Mouse (Mus musculus): ENCODE data around the gene Gps1. TPM values are rescaled to one million over a fixed set of nuclear protein-coding genes. Genes with fewer than 3 reads are reported as not detected.
"Not testable (repeated sequence)": the region's sequence is repeated elsewhere in the genome, so short reads cannot be mapped to it uniquely, and the experiment has no call there.

The Gps1 gene
- total and polyA plus RNA-seq, 3 experiments: 173 to 266 (median 219) TPM

DNA sequence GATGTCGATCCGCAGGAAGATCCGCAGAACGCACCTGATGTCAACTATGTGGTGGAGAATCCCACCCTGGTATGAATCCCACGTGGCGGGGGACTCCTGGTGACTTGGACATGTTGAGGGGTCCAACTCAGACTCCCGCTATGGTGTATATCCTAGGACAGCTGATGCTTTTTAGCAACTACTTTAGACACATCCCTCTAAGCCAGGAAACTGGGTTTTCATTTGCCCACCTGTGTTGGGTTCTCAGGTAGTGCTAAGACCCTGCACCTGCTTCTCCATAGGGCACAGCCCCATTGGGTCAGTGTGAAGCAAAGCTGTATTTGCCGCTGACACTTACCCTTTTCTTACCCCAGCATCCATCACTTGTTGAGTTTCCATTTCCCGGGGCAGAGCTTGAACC, 1.1 kb downstream of the Gps1 start:
- Histone ChIP-seq H3K36me3 (ENCODE audit: control insufficient read depth in 1 of 2, insufficient read depth in 2 of 2, low read length in 2 of 2) (peaks cover 2 to 7% of the 10 kb centered on the region in 2 experiments), H3K27me3 (ENCODE audit: control insufficient read depth in 1 of 2, insufficient read depth in 2 of 2, low read length in 2 of 2) (no peaks in the 10 kb centered on the region), H3K4me3 (ENCODE audit: control insufficient read depth in 1 of 2, insufficient read depth in 1 of 2, low read depth in 2 of 2, low read length in 2 of 2) (peak overlapping the region; percentile 66 to 84), H3K9me3 (replicated peaks; ENCODE audit: insufficient read depth, low read length) (no peaks in the 10 kb centered on the region), H3K27ac (ENCODE audit: control insufficient read depth, low read depth, low read length) (peak overlapping the region; percentile 85), H3K4me1 (ENCODE audit: control insufficient read depth in 1 of 2, insufficient read depth in 2 of 2, low read length in 2 of 2) (peaks cover 0 to 16% of the 10 kb centered on the region in 2 experiments; a peak in 1 of 4 replicates), H3K79me2 (ENCODE audit: control insufficient read depth, insufficient read depth, low read length, poor library complexity) (peaks cover 26% of the 10 kb centered on the region), H3K9ac (ENCODE audit: control insufficient read depth, low read depth, low read length, poor library complexity, severe bottlenecking) (peak overlapping the region; percentile 87)
- TF ChIP-seq USF1 (IDR thresholded peaks at IDR 0.05; ENCODE audit: low read depth, low read length) (no peak), USF2 (IDR thresholded peaks at IDR 0.05; ENCODE audit: borderline replicate concordance in 1 of 2, insufficient read depth in 1 of 2, low read depth in 1 of 2, low read length in 2 of 2) (no peak), MYC (IDR thresholded peaks at IDR 0.05; ENCODE audit: low read depth, low read length) (peak; percentile 23; the same call in 1 of the 2 replicates), MXI1 (IDR thresholded peaks at IDR 0.05; ENCODE audit: low read depth, low read length) (no peak), NELFE (IDR thresholded peaks at IDR 0.05; ENCODE audit: low read depth, low read length) (no peak), MAX (IDR thresholded peaks at IDR 0.05; ENCODE audit: low read length) (peak; percentile 10; the same call in 1 of the 2 replicates), EP300 (IDR thresholded peaks at IDR 0.05; ENCODE audit: low read depth in 1 of 2, low read length in 2 of 2) (no peak), POLR2AphosphoS5 (IDR thresholded peaks at IDR 0.05; ENCODE audit: borderline replicate concordance, low read depth, low read length) (no peak), GATA1 (IDR thresholded peaks at IDR 0.05; ENCODE audit: low read depth, low read length) (no peak), TAL1 (IDR thresholded peaks at IDR 0.05; ENCODE audit: low read length) (no peak), CTCF (IDR thresholded peaks at IDR 0.05 in 2 of 3, conservative IDR thresholded peaks at IDR 0.05 in 1 of 3; ENCODE audit: control insufficient read depth in 1 of 3, insufficient read depth in 1 of 3, low read depth in 2 of 3, low read length in 3 of 3, poor library complexity in 1 of 3, severe bottlenecking in 1 of 3) (no peak), ZNF384 (IDR thresholded peaks at IDR 0.05; ENCODE audit: low read depth, low read length) (no peak), POLR2AphosphoS2 (IDR thresholded peaks at IDR 0.05; ENCODE audit: low read length) (no peak)
- no peak for DNase-seq (ENCODE audit: low read depth, low spot score)

DNA sequence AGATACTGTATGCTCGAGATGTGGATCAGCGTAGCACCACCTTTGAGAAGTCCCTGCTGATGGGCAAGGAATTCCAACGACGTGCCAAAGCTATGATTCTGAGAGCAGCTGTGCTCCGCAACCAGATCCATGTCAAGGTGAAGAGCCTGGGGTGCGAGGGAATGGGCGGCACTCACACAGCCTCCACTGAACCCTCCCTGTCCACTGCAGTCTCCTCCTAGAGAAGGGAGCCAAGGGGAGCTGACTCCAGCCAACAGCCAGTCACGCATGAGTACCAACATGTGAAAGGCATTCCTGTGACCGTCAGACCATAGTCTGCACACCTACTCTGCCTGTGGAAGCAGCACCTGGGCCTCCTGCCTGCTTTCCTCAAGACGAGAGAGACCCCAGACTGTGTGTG, 4.4 kb downstream of the Gps1 start:
- not testable (repeated sequence) for H3K9ac ChIP-seq (ENCODE audit: control insufficient read depth, low read depth, low read length, poor library complexity, severe bottlenecking); DNase-seq (ENCODE audit: low read depth, low spot score); H3K27ac ChIP-seq (ENCODE audit: control insufficient read depth, low read depth, low read length); H3K4me3 ChIP-seq (ENCODE audit: control insufficient read depth in 1 of 2, insufficient read depth in 1 of 2, low read depth in 2 of 2, low read length in 2 of 2); H3K27me3 ChIP-seq (ENCODE audit: control insufficient read depth in 1 of 2, insufficient read depth in 2 of 2, low read length in 2 of 2); H3K36me3 ChIP-seq (ENCODE audit: control insufficient read depth in 1 of 2, insufficient read depth in 2 of 2, low read length in 2 of 2); H3K9me3 ChIP-seq (replicated peaks; ENCODE audit: insufficient read depth, low read length)
- H3K4me1 ChIP-seq (ENCODE audit: control insufficient read depth in 1 of 2, insufficient read depth in 2 of 2, low read length in 2 of 2): peaks cover 0 to 12% of the 10 kb centered on the region in 2 experiments; a peak in 1 of 4 replicates
- H3K79me2 ChIP-seq (ENCODE audit: control insufficient read depth, insufficient read depth, low read length, poor library complexity): peaks cover 26% of the 10 kb centered on the region

GRCm38 (mm10) chr11:120789355-120789754, 5.3 kb downstream of the Gps1 start:
- Histone ChIP-seq H3K9ac (ENCODE audit: control insufficient read depth, low read depth, low read length, poor library complexity, severe bottlenecking) (no peak overlapping the region), H3K27me3 (ENCODE audit: control insufficient read depth in 1 of 2, insufficient read depth in 2 of 2, low read length in 2 of 2) (no peaks in the 10 kb centered on the region), H3K4me3 (ENCODE audit: control insufficient read depth in 1 of 2, insufficient read depth in 1 of 2, low read depth in 2 of 2, low read length in 2 of 2) (no peak overlapping the region), H3K36me3 (ENCODE audit: control insufficient read depth in 1 of 2, insufficient read depth in 2 of 2, low read length in 2 of 2) (peaks cover 7% of the 10 kb centered on the region in 2 experiments), H3K27ac (ENCODE audit: control insufficient read depth, low read depth, low read length) (no peak overlapping the region), H3K9me3 (replicated peaks; ENCODE audit: insufficient read depth, low read length) (no peaks in the 10 kb centered on the region), H3K79me2 (ENCODE audit: control insufficient read depth, insufficient read depth, low read length, poor library complexity) (peaks cover 23% of the 10 kb centered on the region), H3K4me1 (ENCODE audit: control insufficient read depth in 1 of 2, insufficient read depth in 2 of 2, low read length in 2 of 2) (peaks cover 0 to 12% of the 10 kb centered on the region in 2 experiments; a peak in 1 of 4 replicates)
- DNase-seq (ENCODE audit: low read depth, low spot score): peak; percentile 24
- peak in 1 of 2 experiments; percentile 61; a peak in 2 of 4 replicates for TF ChIP-seq POLR2A (IDR thresholded peaks at IDR 0.05; ENCODE audit: control insufficient read depth in 1 of 2, insufficient read depth in 1 of 2, low read depth in 1 of 2, low read length in 2 of 2, poor library complexity in 1 of 2)
- TF ChIP-seq ZMIZ1 (IDR thresholded peaks at IDR 0.05; ENCODE audit: low read depth, low read length): peak; percentile 8; the same call in 1 of the 2 replicates
- peak; percentile 76; the same call in 1 of the 2 replicates for TF ChIP-seq POLR2AphosphoS2 (IDR thresholded peaks at IDR 0.05; ENCODE audit: low read length)
- no peak for TF ChIP-seq NRF1 (IDR thresholded peaks at IDR 0.05; ENCODE audit: insufficient read depth, low read depth, low read length, poor library complexity, severe bottlenecking)
